Mouse (Mus musculus) G1E (cell line): ENCODE data around the gene Entpd5.

ENCODE experiments used
- CTCF ChIP-seq: IDR thresholded peaks from 2 replicates; pipeline ENCODE4 v1.5.1; 2012; ENCODE audit warnings: low read depth, low read length, inconsistent platforms, mixed read lengths
- GATA1 ChIP-seq: IDR thresholded peaks from 2 replicates; pipeline ENCODE4 v1.6.1; 2012; ENCODE audit warnings: borderline replicate concordance, low read length, inconsistent platforms, mixed read lengths
- POLR2AphosphoS5 ChIP-seq: IDR thresholded peaks from 2 replicates; pipeline ENCODE4 v1.6.1; 2012; ENCODE audit warnings: low read depth, low read length, inconsistent platforms; ENCODE audit not compliant: insufficient replicate concordance

- no peak for TF ChIP-seq CTCF
- no peak for TF ChIP-seq POLR2AphosphoS5
- no peak for TF ChIP-seq GATA1
These were observed 42.2 kb upstream of the Entpd5 start, which contains the start of the genes Aldh6a1 and Lin52 for GRCm38 (mm10) chr12:84450718-84451646.
